Mouse (Mus musculus): Measurements from ENCODE around the gene Ttc23l. TPM values are rescaled to one million over a fixed set of nuclear protein-coding genes. Genes with fewer than 3 reads are reported as not detected.

The Ttc23l gene
- polyA plus RNA-seq, 1 experiment from 2014 or later: not detected

GRCm38 (mm10) chr15:10487246-10487645 is 71.2 kb downstream of the Ttc23l start:
- Histone ChIP-seq H3K27ac (no peak overlapping the region), H3K79me2 (ENCODE audit: inconsistent target) (peaks cover 35% of the 10 kb centered on the region), H3K4me3 (ENCODE audit: inconsistent target) (no peak overlapping the region), H3K36me3 (ENCODE audit: inconsistent target) (peaks cover 9% of the 10 kb centered on the region; the same call in 1 of the 2 replicates)
- WGBS (ENCODE audit: missing documents): 61% methylated on average over 2 of the region's 2 CpGs

GRCm38 (mm10) chr15:10486365-10486839 is 72.1 kb downstream of the Ttc23l start:
- Histone ChIP-seq H3K36me3 (ENCODE audit: inconsistent target) (peaks cover 8% of the 10 kb centered on the region; the same call in 1 of the 2 replicates), H3K27ac (no peak overlapping the region), H3K4me3 (ENCODE audit: inconsistent target) (peak overlapping the region; percentile 99), H3K79me2 (ENCODE audit: inconsistent target) (peaks cover 41% of the 10 kb centered on the region)
- WGBS (ENCODE audit: missing documents): 3% methylated on average over 18 of the region's 18 CpGs

- Histone ChIP-seq H3K27ac (peak within 1 kb of the TSS; percentile 54), H3K36me3 (ENCODE audit: inconsistent target) (peaks cover 9% of the 10 kb centered on the region; the same call in 1 of the 2 replicates), H3K4me3 (ENCODE audit: inconsistent target) (peak within 1 kb of the TSS; percentile 99), H3K79me2 (ENCODE audit: inconsistent target) (peaks cover 41% of the 10 kb centered on the region)
- WGBS (ENCODE audit: missing documents): under 1% methylated on average over 57 of the region's 58 CpGs
Measured at GRCm38 (mm10) chr15:10485484-10486364, 72.7 kb downstream of the Ttc23l start, which contains the start of the genes Brix1 and Rad1. Brix1 (minus strand) TSS chr15:10485947. Rad1 (plus strand) TSS chr15:10486018.

- Histone ChIP-seq H3K36me3 (ENCODE audit: inconsistent target) (peaks cover 8% of the 10 kb centered on the region), H3K79me2 (ENCODE audit: inconsistent target) (peaks cover 39% of the 10 kb centered on the region), H3K4me3 (ENCODE audit: inconsistent target) (peak overlapping the region; percentile 31), H3K27ac (no peak overlapping the region)
- WGBS (ENCODE audit: missing documents): 51% methylated on average over 3 of the region's 3 CpGs
Measured at GRCm38 (mm10) chr15:10470941-10471340, 87.5 kb downstream of the Ttc23l start.

GRCm38 (mm10) chr15:10470151-10470831 is 88.2 kb downstream of the Ttc23l start, which contains the start of gene Dnajc21:
Dnajc21 (minus strand) TSS chr15:10470516.
- WGBS (ENCODE audit: missing documents): under 1% methylated on average over 53 of the region's 87 CpGs
- Histone ChIP-seq H3K27ac (no peak within 1 kb of the TSS), H3K79me2 (ENCODE audit: inconsistent target) (peaks cover 45% of the 10 kb centered on the region), H3K36me3 (ENCODE audit: inconsistent target) (peaks cover 1% of the 10 kb centered on the region; the same call in 1 of the 2 replicates), H3K4me3 (ENCODE audit: inconsistent target) (peak within 1 kb of the TSS; percentile 70)

GRCm38 (mm10) chr15:10469641-10470150 is 88.8 kb downstream of the Ttc23l start:
- under 1% methylated on average over 40 of the region's 40 CpGs for WGBS (ENCODE audit: missing documents)
- Histone ChIP-seq H3K4me3 (ENCODE audit: inconsistent target) (peak overlapping the region; percentile 70), H3K36me3 (ENCODE audit: inconsistent target) (no peaks in the 10 kb centered on the region), H3K27ac (no peak overlapping the region), H3K79me2 (ENCODE audit: inconsistent target) (peaks cover 51% of the 10 kb centered on the region)

- Histone ChIP-seq H3K36me3 (ENCODE audit: inconsistent target) (no peaks in the 10 kb centered on the region), H3K4me3 (ENCODE audit: inconsistent target) (no peak overlapping the region), H3K79me2 (ENCODE audit: inconsistent target) (peaks cover 56% of the 10 kb centered on the region), H3K27ac (no peak overlapping the region)
- WGBS (ENCODE audit: missing documents): 97% methylated on average over 3 of the region's 3 CpGs
Measured at GRCm38 (mm10) chr15:10468761-10469160, 89.7 kb downstream of the Ttc23l start.

- WGBS (ENCODE audit: missing documents): 88% methylated on average over 3 of the region's 3 CpGs
- Histone ChIP-seq H3K36me3 (ENCODE audit: inconsistent target) (peaks cover 23% of the 10 kb centered on the region), H3K4me3 (ENCODE audit: inconsistent target) (no peak overlapping the region), H3K79me2 (ENCODE audit: inconsistent target) (peaks cover 55% of the 10 kb centered on the region), H3K27ac (no peak overlapping the region)
Measured at GRCm38 (mm10) chr15:10464678-10465077, 93.8 kb downstream of the Ttc23l start.

- Histone ChIP-seq H3K79me2 (ENCODE audit: inconsistent target) (peaks cover 44% of the 10 kb centered on the region), H3K36me3 (ENCODE audit: inconsistent target) (peaks cover 26% of the 10 kb centered on the region), H3K4me3 (ENCODE audit: inconsistent target) (no peak overlapping the region), H3K27ac (no peak overlapping the region)
- 78% methylated on average over 5 of the region's 5 CpGs for WGBS (ENCODE audit: missing documents)
Measured at GRCm38 (mm10) chr15:10463555-10463954, 94.9 kb downstream of the Ttc23l start.

GRCm38 (mm10) chr15:10460986-10461385 is 97.5 kb downstream of the Ttc23l start:
- no peak overlapping the region for H3K27ac ChIP-seq
- H3K4me3 ChIP-seq (ENCODE audit: inconsistent target): no peak overlapping the region
- peaks cover 26% of the 10 kb centered on the region for H3K36me3 ChIP-seq (ENCODE audit: inconsistent target)
- WGBS (ENCODE audit: missing documents): 92% methylated on average over 10 of the region's 12 CpGs
- H3K79me2 ChIP-seq (ENCODE audit: inconsistent target): peaks cover 18% of the 10 kb centered on the region; the same call in 1 of the 2 replicates

Other genes with a start within 250 kb of the Ttc23l start
- not detected in 3 replicates for gene Gm21973, start 233.3 kb downstream of the Ttc23l start, polyA plus RNA-seq (2018)
- gene Agxt2, start 200.1 kb downstream of the Ttc23l start, polyA plus RNA-seq (2018): not detected in 3 replicates
- gene Dnajc21, start 88.2 kb downstream of the Ttc23l start, polyA plus RNA-seq (2018): 10.5 to 32.9 TPM (median 24.5 TPM) in 3 replicates
- 13.5 to 30.8 TPM (median 26.3 TPM) in 3 replicates for gene Brix1, start 72.7 kb downstream of the Ttc23l start, polyA plus RNA-seq (2018)
- gene Rad1, start 72.7 kb downstream of the Ttc23l start, polyA plus RNA-seq (2018): 3.5 to 9.9 TPM (median 7.1 TPM) in 3 replicates
- gene Rai14, start 156.0 kb upstream of the Ttc23l start, polyA plus RNA-seq (2018): 4.9 to 12.5 TPM (median 12.5 TPM) in 3 replicates